Mouse (Mus musculus): ENCODE results near the gene Jmjd4. TPM values are rescaled to one million over a fixed set of nuclear protein-coding genes. Genes with fewer than 3 reads are reported as not detected.

The Jmjd4 gene
- polyA plus RNA-seq, 1 experiment from 2014 or later, result 21.4 TPM

DNA sequence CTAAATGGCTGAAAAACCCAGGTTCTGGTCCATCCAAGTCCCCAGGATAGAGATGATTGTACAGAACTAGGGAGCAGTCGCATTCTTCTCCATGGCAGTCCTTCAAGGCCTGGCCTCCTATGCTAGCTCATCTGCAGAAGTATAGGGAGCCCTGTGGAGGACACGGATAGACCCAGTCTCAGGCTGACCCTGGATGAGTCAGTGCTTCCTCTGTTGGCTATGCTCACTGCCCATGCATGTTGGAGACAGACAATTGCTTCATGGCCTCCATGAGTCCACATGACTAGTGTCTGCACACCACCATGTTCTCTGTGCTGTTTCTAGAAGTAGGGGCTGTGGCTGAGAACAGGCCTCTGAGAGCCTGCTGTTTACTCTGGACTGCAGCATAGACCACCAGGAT, 6.5 kb downstream of the Jmjd4 start:
- peaks cover 42% of the 10 kb centered on the region for H3K36me3 ChIP-seq (ENCODE audit: control insufficient read depth, insufficient read depth, low read length)
- no peak for ATAC-seq (ENCODE audit: low read depth)

DNA sequence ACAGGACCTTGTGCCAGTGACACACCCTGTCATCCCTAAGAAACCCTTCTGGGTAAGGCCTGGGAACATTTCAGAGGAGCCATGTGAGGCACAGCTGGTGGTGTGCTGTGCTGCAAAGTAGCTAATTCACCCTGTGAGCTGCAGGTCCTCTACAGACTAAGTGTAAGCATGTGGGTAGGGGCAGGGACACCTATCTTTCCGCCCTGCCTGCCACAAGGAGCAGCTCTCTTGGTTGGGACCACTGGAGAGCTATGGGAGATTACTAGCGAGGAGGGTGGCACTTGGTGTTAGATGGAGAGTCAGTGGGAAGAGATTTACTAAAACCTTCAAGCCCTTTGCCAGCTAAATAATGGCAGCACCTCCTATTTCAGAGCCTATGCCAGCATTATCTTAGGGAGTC, 7.0 kb downstream of the Jmjd4 start:
- peaks cover 45% of the 10 kb centered on the region for H3K36me3 ChIP-seq (ENCODE audit: control insufficient read depth, insufficient read depth, low read length)
- H3K4me1 ChIP-seq (ENCODE audit: control insufficient read depth, insufficient read depth, low read length), result no peaks in the 10 kb centered on the region
- 91% methylated on average over 2 of the region's 2 CpGs for WGBS
- no peak overlapping the region for H3K4me3 ChIP-seq (ENCODE audit: low read depth, low read length)
- H3K4me2 ChIP-seq (ENCODE audit: low read depth, low read length), result no peak overlapping the region
- H3K9ac ChIP-seq (replicated peaks; ENCODE audit: low read depth, low read length), result no peak overlapping the region
- H3K27ac ChIP-seq (ENCODE audit: low read depth, low read length), result no peak overlapping the region
- H3K27me3 ChIP-seq (ENCODE audit: control insufficient read depth, insufficient read depth, low read length), result no peaks in the 10 kb centered on the region
- H3K9me3 ChIP-seq (ENCODE audit: control insufficient read depth, low read length), result no peaks in the 10 kb centered on the region
- no peak for ATAC-seq (ENCODE audit: low read depth)

More for the DNA sequence above, 6.5 kb downstream of the Jmjd4 start:
- Histone ChIP-seq H3K9me3 (ENCODE audit: control insufficient read depth, low read length) (no peaks in the 10 kb centered on the region), H3K4me1 (ENCODE audit: control insufficient read depth, insufficient read depth, low read length) (0 out of 2 replicates have a peak, but pooled peaks cover under 1% of the 10 kb centered on the region), H3K4me2 (ENCODE audit: low read depth, low read length) (no peak overlapping the region), H3K4me3 (ENCODE audit: low read depth, low read length) (no peak overlapping the region), H3K9ac (replicated peaks; ENCODE audit: low read depth, low read length) (no peak overlapping the region), H3K27me3 (ENCODE audit: control insufficient read depth, insufficient read depth, low read length) (no peaks in the 10 kb centered on the region), H3K27ac (ENCODE audit: low read depth, low read length) (no peak overlapping the region)
- WGBS, result 95% methylated on average over 2 of the region's 2 CpGs

GRCm38 (mm10) chr11:59458973-59459372, 9.1 kb downstream of the Jmjd4 start:
- Histone ChIP-seq H3K9me3 (ENCODE audit: control insufficient read depth, low read length) (peaks cover 17% of the 10 kb centered on the region), H3K4me2 (ENCODE audit: low read depth, low read length) (no peak overlapping the region), H3K4me1 (ENCODE audit: control insufficient read depth, insufficient read depth, low read length) (no peaks in the 10 kb centered on the region), H3K36me3 (ENCODE audit: control insufficient read depth, insufficient read depth, low read length) (peaks cover 56% of the 10 kb centered on the region), H3K27me3 (ENCODE audit: control insufficient read depth, insufficient read depth, low read length) (no peaks in the 10 kb centered on the region), H3K9ac (replicated peaks; ENCODE audit: low read depth, low read length) (no peak overlapping the region), H3K4me3 (ENCODE audit: low read depth, low read length) (no peak overlapping the region), H3K27ac (ENCODE audit: low read depth, low read length) (no peak overlapping the region)
- no peak for ATAC-seq (ENCODE audit: low read depth)
- WGBS, result 63% methylated on average over 5 of the region's 5 CpGs

GRCm38 (mm10) chr11:59460459-59460858, 10.6 kb downstream of the Jmjd4 start:
- peaks cover 49% of the 10 kb centered on the region for H3K36me3 ChIP-seq (ENCODE audit: control insufficient read depth, insufficient read depth, low read length)
- 99% methylated on average over 2 of the region's 2 CpGs for WGBS
- H3K4me2 ChIP-seq (ENCODE audit: low read depth, low read length), result no peak overlapping the region

GRCm38 (mm10) chr11:59471413-59472325, 21.8 kb downstream of the Jmjd4 start:
- WGBS, result 6% methylated on average over 37 of the region's 37 CpGs

More at GRCm38 (mm10) chr11:59460459-59460858, 10.6 kb downstream of the Jmjd4 start:
- Histone ChIP-seq H3K4me1 (ENCODE audit: control insufficient read depth, insufficient read depth, low read length) (no peaks in the 10 kb centered on the region), H3K9me3 (ENCODE audit: control insufficient read depth, low read length) (peaks cover 18% of the 10 kb centered on the region), H3K4me3 (ENCODE audit: low read depth, low read length) (no peak overlapping the region), H3K27ac (ENCODE audit: low read depth, low read length) (no peak overlapping the region), H3K9ac (replicated peaks; ENCODE audit: low read depth, low read length) (no peak overlapping the region), H3K27me3 (ENCODE audit: control insufficient read depth, insufficient read depth, low read length) (no peaks in the 10 kb centered on the region)
- no peak for ATAC-seq (ENCODE audit: low read depth)

GRCm38 (mm10) chr11:59472326-59472677, 22.5 kb downstream of the Jmjd4 start, which contains the start of gene Zfp867:
Gene Zfp867 (minus strand): TSS chr11:59472474.
- Histone ChIP-seq H3K27ac (ENCODE audit: low read depth, low read length) (peak within 1 kb of the TSS; percentile 80), H3K4me3 (ENCODE audit: low read depth, low read length) (peak within 1 kb of the TSS; percentile 84), H3K27me3 (ENCODE audit: control insufficient read depth, insufficient read depth, low read length) (no peaks in the 10 kb centered on the region), H3K9ac (replicated peaks; ENCODE audit: low read depth, low read length) (peak within 1 kb of the TSS; percentile 89), H3K4me2 (ENCODE audit: low read depth, low read length) (peak within 1 kb of the TSS; percentile 82), H3K9me3 (ENCODE audit: control insufficient read depth, low read length) (no peaks in the 10 kb centered on the region), H3K4me1 (ENCODE audit: control insufficient read depth, insufficient read depth, low read length) (peaks cover 8% of the 10 kb centered on the region), H3K36me3 (ENCODE audit: control insufficient read depth, insufficient read depth, low read length) (no peaks in the 10 kb centered on the region)
- under 1% methylated on average over 19 of the region's 19 CpGs for WGBS
- ATAC-seq (ENCODE audit: low read depth), result peak; percentile 93

More at GRCm38 (mm10) chr11:59471413-59472325, 21.8 kb downstream of the Jmjd4 start:
- Histone ChIP-seq H3K27me3 (ENCODE audit: control insufficient read depth, insufficient read depth, low read length) (no peaks in the 10 kb centered on the region), H3K4me3 (ENCODE audit: low read depth, low read length) (peak overlapping the region; percentile 84), H3K9ac (replicated peaks; ENCODE audit: low read depth, low read length) (peak overlapping the region; percentile 89), H3K4me2 (ENCODE audit: low read depth, low read length) (peak overlapping the region; percentile 82), H3K9me3 (ENCODE audit: control insufficient read depth, low read length) (no peaks in the 10 kb centered on the region), H3K27ac (ENCODE audit: low read depth, low read length) (peak overlapping the region; percentile 80), H3K36me3 (ENCODE audit: control insufficient read depth, insufficient read depth, low read length) (no peaks in the 10 kb centered on the region), H3K4me1 (ENCODE audit: control insufficient read depth, insufficient read depth, low read length) (peaks cover 8% of the 10 kb centered on the region)
- ATAC-seq (ENCODE audit: low read depth), result peak; percentile 77

DNA sequence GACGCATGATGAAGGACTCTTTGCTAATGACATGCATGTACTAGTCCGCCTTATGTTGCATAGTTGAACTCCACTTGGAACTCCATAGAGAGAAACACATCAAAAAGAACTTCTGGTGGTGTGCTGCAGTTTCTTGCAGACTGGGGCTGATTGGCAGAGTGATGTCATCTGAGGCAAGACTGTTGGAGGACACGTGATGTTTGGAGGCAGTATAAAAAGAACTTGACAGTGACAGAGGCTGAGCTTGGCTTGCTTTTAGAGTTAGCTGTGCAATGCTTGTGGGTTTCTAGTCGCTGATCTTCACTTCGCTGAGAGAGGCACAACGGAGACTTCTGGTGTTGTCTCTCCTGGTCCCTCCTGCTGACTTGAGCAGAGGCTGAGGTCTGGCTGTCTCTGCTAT, 27.4 kb downstream of the Jmjd4 start:
- WGBS, result 72% methylated on average over 6 of the region's 6 CpGs
- Histone ChIP-seq H3K9me3 (ENCODE audit: control insufficient read depth, low read length) (no peaks in the 10 kb centered on the region), H3K4me3 (ENCODE audit: low read depth, low read length) (no peak overlapping the region), H3K4me2 (ENCODE audit: low read depth, low read length) (no peak overlapping the region), H3K27me3 (ENCODE audit: control insufficient read depth, insufficient read depth, low read length) (no peaks in the 10 kb centered on the region), H3K36me3 (ENCODE audit: control insufficient read depth, insufficient read depth, low read length) (no peaks in the 10 kb centered on the region), H3K4me1 (ENCODE audit: control insufficient read depth, insufficient read depth, low read length) (no peaks in the 10 kb centered on the region), H3K27ac (ENCODE audit: low read depth, low read length) (no peak overlapping the region), H3K9ac (replicated peaks; ENCODE audit: low read depth, low read length) (no peak overlapping the region)
- ATAC-seq (ENCODE audit: low read depth), result no peak

- Histone ChIP-seq H3K9ac (replicated peaks; ENCODE audit: low read depth, low read length) (no peak overlapping the region), H3K27me3 (ENCODE audit: control insufficient read depth, insufficient read depth, low read length) (no peaks in the 10 kb centered on the region), H3K36me3 (ENCODE audit: control insufficient read depth, insufficient read depth, low read length) (peaks cover 16% of the 10 kb centered on the region; the same call in 1 of the 2 replicates), H3K4me1 (ENCODE audit: control insufficient read depth, insufficient read depth, low read length) (no peaks in the 10 kb centered on the region), H3K9me3 (ENCODE audit: control insufficient read depth, low read length) (no peaks in the 10 kb centered on the region), H3K4me3 (ENCODE audit: low read depth, low read length) (no peak overlapping the region), H3K4me2 (ENCODE audit: low read depth, low read length) (no peak overlapping the region), H3K27ac (ENCODE audit: low read depth, low read length) (no peak overlapping the region)
- no peak for ATAC-seq (ENCODE audit: low read depth)
- 13% methylated on average over 2 of the region's 2 CpGs for WGBS
Measured at GRCm38 (mm10) chr11:59483212-59483611, 33.4 kb downstream of the Jmjd4 start.

DNA sequence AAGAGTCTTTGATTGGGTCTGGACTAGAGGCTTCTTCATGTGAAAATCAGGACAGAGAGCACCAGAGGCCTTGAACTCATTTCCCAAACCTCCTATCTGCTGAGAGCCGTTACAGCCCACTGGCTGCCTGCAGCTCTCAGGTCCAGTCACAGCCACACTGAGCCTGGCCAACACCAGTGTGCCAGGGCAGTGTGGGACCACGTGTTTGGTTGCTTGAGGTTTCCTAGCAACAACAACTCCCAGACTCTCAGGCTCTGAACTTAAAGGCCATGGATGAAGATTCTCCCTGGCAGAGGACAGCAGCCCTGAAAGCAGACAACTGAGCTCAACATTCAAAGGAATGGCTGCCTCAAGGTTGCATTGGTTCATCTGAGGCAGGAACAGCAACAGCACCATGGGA, 35.8 kb downstream of the Jmjd4 start:
- Histone ChIP-seq H3K9ac (replicated peaks; ENCODE audit: low read depth, low read length) (no peak overlapping the region), H3K36me3 (ENCODE audit: control insufficient read depth, insufficient read depth, low read length) (peaks cover 26% of the 10 kb centered on the region), H3K27me3 (ENCODE audit: control insufficient read depth, insufficient read depth, low read length) (no peaks in the 10 kb centered on the region), H3K4me2 (ENCODE audit: low read depth, low read length) (no peak overlapping the region), H3K9me3 (ENCODE audit: control insufficient read depth, low read length) (no peaks in the 10 kb centered on the region), H3K27ac (ENCODE audit: low read depth, low read length) (no peak overlapping the region), H3K4me1 (ENCODE audit: control insufficient read depth, insufficient read depth, low read length) (no peaks in the 10 kb centered on the region), H3K4me3 (ENCODE audit: low read depth, low read length) (no peak overlapping the region)
- WGBS, result 56% methylated on average over 2 of the region's 2 CpGs
- no peak for ATAC-seq (ENCODE audit: low read depth)

Data from neural tube, embryonic 14.5 days (tissue).